Comparison of ENCODE assay signal across 19 mouse cellular contexts in genomic region chr2:156147316-156147915, GRCm38 (mm10).
"Had no signal": no experiment of that assay in that cellular context is flagged by ENCODE, and none has a peak within 500 bp of the region (broad histone marks: within the 10 kb centered on the region; RNA-seq: fewer than 3 reads in every experiment).

No protein-coding gene starts in this region.

- H3K27ac ChIP-seq: liver, embryonic 15.5 days; macrophage; midbrain, embryonic 12.5 days; neural tube, embryonic 12.5 days had no signal

- ATAC-seq: liver, postnatal 0 days; midbrain, embryonic 16.5 days had no signal

- H3K4me2 ChIP-seq: liver, embryonic 15.5 days; lung, embryonic 14.5 days; midbrain, embryonic 12.5 days; neural tube, embryonic 12.5 days had no signal

- DNase-seq: liver, postnatal 0 days; lung, postnatal 14 days; lung, postnatal 36 days; midbrain, embryonic 14.5 days; retina, postnatal 1 day; right cerebral cortex, adult 18-20 months; right cerebral cortex, postnatal 25 days; right cerebral cortex, postnatal 4 days; spleen, adult 18-20 months; thymus, adult 2 months; thymus, postnatal 25 days; thymus, postnatal 4 days had no signal

- H3K27me3 ChIP-seq: liver, embryonic 15.5 days; megakaryocyte, embryonic 14.5 days; midbrain, embryonic 12.5 days; neural tube, embryonic 12.5 days had no signal

- H3K9ac ChIP-seq: liver, embryonic 15.5 days; liver, postnatal 0 days; lung, embryonic 14.5 days; midbrain, embryonic 12.5 days; neural tube, embryonic 12.5 days had no signal

- H3K9me3 ChIP-seq: liver, embryonic 15.5 days; megakaryocyte, embryonic 14.5 days; midbrain, embryonic 12.5 days; neural tube, embryonic 12.5 days had no signal

- H3K4me3 ChIP-seq: liver, embryonic 15.5 days; megakaryocyte, embryonic 14.5 days; midbrain, embryonic 12.5 days; neural tube, embryonic 12.5 days had no signal
